Mouse (Mus musculus) frontal cortex, postnatal 10 days (tissue): ENCODE results near the gene Cdiptos.

Experiments
- DNase-seq, 2 experiments: peaks; one replicate each; pipeline ENCODE4 v3.0.0; 2022; ENCODE audit warnings: low spot score in 2 of 2, mixed read lengths in 1 of 2

Gene Cdiptos

GRCm38 (mm10) chr7:126975950-126976866 lies at the start of gene Cdiptos:
Gene Cdiptos, minus strand, starts transcription at chr7:126976098.
- peak; percentile 89 to 95 for DNase-seq

DNA sequence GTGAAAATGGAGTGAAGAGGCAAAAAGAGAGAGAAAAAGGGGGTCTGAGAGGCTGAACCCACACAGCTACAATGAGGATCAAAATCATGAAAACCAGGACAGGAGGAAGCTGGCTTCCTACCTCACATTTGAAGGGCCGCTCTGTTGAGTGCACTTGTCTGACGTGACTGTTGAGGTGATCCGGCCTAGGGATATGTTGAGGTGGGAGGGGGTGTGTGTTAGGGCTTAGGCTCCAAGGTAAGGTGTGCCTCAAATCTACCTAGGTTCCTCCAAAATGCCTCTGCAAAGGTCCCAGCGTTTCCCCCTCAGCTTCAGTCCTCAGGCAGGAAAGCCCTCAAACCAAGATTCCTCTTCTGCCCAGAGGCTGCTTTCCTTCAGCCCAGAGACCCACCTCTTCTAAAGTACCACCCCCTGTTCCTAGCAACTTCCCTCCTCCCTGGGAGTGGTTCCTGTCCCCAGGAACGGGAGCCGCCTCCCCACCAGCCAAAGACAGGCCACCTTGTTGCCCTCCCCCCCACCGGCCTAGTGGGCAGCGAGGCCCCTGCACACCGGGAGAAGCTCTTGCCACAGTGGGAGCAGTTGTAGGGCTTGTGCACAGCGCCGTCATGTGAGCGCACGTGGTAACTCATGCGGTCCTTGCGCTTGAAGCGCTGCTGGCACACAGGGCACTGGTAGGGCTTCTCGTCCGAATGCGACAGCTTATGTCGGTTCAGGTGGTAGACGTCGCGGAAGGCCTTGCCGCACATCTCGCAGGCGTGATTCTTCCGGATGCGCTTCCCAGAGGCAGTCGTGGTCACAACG lies 49.1 kb upstream of the Cdiptos start:
- DNase-seq, result peak; percentile 79 to 82

DNA sequence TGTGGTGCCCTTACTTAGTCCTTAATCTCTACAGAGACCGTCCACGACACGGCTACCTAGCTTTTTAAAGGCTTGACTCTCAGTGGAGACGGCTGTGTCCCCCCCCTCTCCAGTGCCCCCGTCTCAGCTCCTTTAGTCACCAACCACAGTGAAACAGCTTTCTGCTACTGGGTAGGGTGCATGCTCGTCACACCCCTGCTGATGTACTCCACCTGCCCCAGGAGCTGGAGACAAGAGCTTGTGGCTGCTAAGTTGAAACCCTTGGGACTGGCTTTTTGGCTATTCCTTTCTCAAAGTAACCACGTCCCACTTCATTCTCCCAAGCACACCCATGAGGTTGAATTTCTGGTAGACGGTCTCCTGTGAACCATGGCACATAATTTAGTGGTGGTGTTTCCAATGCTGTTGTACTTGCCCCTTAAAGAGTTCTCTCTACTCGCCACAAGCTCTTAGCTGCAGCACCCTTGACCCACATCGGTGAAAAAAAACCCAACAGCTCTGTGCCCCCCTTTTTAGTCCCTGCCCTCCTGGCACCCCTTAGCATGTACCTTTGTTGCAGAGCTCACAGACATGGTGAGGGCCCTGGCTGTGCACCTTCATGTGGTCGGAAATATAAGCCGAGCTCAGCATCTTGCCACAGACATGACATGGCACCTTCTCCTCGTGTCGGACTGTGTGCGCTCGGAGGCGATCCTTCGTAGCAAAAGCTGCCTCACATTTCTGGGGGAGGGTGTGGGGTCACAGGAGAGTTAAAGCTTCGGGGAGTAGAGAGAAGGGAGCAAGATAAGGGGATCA lies 48.2 kb upstream of the Cdiptos start:
- peak in 1 of 2 experiments; percentile 20 for DNase-seq

DNA sequence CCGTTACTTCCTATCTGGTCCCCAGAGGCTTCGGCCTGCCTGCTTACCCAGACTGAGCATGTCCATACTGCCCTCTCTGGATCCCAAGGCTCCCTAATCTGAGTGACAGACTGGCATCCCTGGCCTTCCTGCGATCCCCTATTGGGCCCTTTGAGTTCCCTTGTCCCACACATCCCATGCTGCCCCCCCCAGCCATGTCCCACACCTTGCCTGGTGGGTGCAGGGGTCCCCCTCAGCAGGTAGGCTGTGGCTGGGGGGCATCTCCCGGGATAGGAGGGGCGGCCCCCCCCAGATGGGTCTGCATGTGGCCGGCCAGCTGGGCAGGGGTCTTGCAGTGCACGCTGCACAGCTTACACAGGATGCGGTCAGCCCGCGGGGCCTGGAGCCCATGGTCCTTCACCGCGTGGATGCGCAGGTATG lies 47.4 kb upstream of the Cdiptos start:
- peak; percentile 30 to 44 for DNase-seq

- peak in 1 of 2 experiments; percentile 16 for DNase-seq
Measured at GRCm38 (mm10) chr7:127022528-127023271, 46.8 kb upstream of the Cdiptos start.

DNA sequence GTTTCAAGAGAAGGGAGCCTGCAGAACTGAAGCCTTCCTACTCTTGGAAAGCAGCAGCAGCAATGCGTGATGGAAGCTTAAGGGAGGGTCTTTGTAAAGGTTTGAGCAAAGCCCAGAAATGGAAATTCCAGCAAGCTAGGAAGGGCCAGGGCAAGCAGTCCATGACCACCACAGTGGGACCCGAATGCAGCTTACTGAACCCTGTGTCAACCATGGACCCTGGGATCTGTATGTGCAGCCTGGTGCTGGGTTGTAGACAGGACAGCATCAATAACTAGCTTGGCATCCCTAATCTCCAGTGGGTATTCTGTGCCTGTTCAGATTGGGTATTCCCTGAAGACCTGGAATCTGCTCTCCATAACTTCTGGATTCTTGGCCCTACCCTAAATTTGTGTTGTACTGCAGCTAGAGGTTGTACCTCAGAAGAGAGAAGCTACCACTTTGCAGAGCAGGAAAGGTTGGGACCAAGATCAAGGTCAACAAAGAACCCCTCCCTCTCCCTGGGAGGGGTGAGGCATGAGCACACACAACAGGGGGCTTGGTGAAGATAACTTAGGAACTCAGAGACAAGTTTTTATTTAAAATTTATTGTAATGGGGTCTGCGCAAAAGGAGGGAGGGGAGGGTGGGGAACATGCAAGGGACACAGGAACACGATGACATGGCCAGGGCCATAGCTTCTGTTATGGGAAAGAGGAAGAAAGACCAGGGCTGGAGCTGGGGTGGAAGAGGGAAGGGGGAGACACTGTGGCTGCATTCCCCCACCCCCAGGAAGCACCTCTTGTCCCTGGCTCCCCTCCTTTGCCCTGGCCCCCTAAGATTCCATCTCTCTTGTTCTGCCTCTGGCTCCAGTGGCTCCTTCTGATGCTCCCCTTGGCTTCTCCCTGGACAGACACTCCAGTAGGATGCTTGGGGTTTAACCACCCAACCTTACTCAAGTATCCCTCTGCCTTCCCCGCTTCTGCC lies 45.9 kb upstream of the Cdiptos start:
- no peak for DNase-seq

DNA sequence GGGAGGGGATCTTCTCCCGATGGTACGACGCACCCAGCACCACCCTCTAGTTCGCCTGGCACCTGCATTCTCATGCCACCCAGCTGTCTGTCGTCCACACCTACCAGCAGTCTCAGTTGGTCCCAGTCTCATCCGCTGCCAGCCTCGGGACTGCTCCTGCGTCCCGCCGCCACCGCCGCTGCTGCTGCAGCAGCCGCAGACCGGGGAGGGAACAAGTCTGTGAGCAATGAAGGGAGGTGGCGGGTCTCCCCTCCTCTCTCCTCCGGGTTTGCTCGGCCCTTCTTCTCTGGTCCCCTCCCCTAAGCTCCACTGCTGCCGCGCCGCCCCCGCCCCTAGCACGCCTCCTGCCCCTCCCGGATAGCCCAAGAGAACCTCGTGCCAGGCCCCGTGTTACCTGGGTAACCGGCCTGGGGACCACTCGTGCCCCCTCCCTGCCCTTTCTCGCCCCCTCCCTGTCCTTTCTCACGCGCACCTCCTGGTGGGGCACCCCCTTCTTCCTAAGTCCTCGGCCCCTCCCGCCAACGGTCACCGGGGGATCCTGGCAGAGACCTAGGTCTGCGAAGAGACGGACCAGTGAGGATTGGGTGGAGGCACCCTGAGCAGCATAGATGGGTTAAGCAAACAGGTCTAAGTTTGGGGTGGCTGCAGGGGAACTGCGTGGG lies 45.1 kb upstream of the Cdiptos start, which contains the start of the genes Gm42742 and Prrt2:
Gm42742 (minus strand) TSS at position 197 of the 662 bp plus-strand sequence.
Prrt2 (minus strand) TSS at position 311 of the 662 bp plus-strand sequence.
- DNase-seq, result peak; percentile 67 to 70

GRCm38 (mm10) chr7:127020491-127020890 lies 44.6 kb upstream of the Cdiptos start:
- DNase-seq, result no peak

GRCm38 (mm10) chr7:127020031-127020430 lies 44.1 kb upstream of the Cdiptos start:
- peak in 1 of 2 experiments; percentile 34 for DNase-seq

DNA sequence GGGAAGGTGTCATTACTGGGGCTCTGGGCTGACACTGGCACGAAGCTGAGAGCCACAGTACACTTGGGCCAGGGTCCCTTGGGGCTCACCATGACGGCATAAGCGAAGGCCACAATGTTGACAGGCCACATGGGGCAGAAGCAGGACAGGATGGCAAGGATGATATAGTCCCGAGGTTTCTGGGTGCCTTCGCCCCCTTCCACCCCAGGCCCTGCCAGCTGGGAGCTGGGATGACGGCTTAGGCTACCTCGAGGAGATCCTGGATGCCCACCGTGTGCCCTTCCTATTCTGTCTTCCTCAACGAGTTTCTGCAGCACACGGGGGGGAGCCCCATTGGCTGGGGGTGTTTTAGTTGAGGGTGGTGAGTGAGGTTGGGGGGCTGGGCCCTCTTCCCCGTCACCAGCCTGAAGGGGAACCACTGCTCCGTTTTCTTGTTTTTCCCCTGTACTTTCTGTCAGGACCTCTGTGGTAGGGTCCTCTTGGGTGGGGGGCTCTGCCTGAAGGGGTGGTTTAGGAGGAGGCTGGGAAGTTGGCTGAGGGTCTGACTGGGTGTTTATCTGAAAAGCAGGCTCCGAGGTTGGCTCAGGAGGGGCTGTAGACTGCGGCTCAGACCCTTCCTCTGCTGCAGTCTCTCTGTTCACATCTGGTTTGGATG lies 43.5 kb upstream of the Cdiptos start:
- peak in 1 of 2 experiments; percentile 13 for DNase-seq

DNA sequence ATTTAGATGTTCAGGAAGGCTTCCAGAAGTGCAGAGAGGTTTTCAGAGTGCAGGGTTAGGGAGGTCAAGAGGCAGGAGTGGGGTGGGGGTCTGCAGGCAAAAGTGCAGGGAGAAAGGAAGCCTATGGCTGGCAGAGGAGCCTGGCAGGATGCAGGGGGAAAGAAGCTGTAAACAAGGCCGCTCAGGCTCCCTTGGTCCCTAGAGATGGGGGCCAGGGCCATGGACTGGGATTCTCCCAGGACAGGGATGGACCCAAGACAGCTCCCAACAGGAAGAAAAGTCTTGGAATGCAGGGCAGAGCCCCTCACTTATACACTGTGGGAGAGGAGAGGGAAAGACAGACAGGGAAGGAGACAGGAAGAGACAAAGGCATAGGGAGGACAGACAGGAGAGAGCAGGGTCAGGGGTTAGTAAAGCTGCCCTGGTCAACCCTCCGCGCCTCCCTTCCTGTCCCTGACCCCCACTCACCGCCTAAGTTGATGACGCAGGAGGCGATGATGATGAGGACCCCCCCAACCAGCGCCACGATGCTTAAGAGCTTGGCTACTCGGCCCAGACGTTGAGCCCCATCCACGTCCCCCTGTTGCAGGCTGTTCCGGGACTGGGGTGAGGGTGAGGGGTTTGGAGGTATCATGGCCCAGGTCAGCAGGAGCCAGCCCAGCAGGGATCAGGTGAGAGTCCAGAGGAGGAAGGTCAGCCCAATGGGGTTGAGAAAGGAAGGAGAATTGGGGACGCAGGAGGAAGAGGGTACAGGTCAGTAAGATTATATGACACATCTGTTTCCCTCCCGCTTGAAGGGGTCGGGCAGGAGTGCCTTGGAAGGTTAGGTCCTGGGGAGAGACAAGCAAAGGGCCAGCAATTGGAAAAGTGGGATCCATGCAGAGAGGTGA lies 42.8 kb upstream of the Cdiptos start:
- peak in 1 of 2 experiments; percentile 13 for DNase-seq

- DNase-seq, result peak in 1 of 2 experiments; percentile 9
Measured at GRCm38 (mm10) chr7:127017950-127018345, 42.0 kb upstream of the Cdiptos start.

GRCm38 (mm10) chr7:127016971-127017949 lies 41.4 kb upstream of the Cdiptos start, which contains the start of gene Pagr1a:
Gene Pagr1a, minus strand, starts transcription at chr7:127017352.
- DNase-seq, result peak; percentile 94 to 96

DNA sequence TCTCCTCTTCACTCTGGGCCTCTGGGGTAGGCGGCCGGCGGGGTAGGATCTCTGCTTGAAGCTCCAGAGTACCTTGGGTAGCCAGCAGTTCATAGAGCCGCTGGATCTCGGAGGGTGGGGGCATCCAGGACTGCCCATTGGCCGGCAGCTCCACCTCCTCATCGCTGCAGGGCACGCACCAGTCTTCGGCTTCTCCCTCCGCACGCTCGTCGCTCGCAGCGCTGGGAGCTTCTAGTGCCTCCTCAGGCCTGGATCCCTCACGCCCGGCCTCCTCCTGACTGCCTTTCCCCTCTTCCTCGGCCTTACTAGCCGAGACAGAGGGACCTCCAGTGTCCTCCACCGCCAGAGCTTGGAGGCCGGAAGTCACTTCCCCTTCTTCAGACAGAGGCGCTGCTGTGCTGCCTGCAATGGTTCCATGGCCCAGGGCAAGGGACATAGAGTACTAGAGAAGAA lies 40.6 kb upstream of the Cdiptos start:
- peak in 1 of 2 experiments; percentile 45 for DNase-seq

GRCm38 (mm10) chr7:127016481-127016485 lies 40.4 kb upstream of the Cdiptos start, which contains the start of gene Pagr1b:
Gene Pagr1b, minus strand, starts transcription at chr7:127016484.
- DNase-seq, result no peak

DNA sequence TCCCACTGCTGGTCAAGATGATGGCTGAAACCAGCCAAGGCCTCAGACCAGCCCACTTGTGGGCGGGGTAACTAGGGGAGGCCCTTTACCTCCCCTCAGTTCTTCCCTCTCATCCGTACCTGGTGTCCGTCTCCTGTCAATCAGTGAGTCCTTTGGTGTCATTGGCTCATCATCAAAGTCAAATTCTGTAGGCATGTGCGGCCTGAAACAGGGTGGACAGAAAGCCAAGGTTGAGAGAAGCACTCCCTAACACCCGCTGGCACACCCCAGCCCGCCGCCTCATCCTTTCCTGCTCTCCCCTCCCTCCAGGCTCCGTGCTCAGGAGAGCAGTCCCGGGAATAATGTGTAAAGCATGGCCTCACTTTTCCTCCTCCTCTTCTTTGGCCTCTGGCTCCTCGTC lies 40.2 kb upstream of the Cdiptos start:
- DNase-seq, result no peak

DNA sequence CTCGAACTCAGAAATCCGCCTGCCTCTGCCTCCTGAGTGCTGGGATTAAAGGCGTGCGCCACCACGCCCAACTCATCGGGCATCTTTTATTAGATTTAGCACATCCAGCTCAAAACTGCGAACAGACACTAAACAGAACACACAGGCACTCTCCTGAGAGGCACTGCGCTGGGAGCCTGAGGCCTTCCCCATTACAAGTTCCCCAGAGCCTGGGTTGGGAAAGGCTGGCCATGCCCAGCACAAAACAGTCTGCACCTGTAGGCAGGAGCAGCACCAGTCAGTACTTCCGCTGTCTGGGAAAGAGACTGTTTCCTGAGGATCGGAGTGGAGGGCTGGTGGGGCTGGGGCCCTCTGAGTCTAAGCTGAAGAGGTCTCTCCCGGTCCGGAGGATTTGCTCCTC lies 39.1 kb upstream of the Cdiptos start:
- DNase-seq, result no peak
